Mouse (Mus musculus): Measurements from ENCODE around the gene Camta1. TPM values are rescaled to one million over a fixed set of nuclear protein-coding genes. Genes with fewer than 3 reads are reported as not detected.

The Camta1 gene
- total and polyA plus RNA-seq, 2 experiments = 2.7 to 6.1 TPM

GRCm38 (mm10) chr4:151128641-151129541 lies 732.8 kb downstream of the Camta1 start:
- Histone ChIP-seq H3K27me3 (ENCODE audit: control insufficient read depth, insufficient read depth, low read length) (peaks cover 10% of the 10 kb centered on the region), H3K36me3 (ENCODE audit: control insufficient read depth, insufficient read depth, low read length) (no peaks in the 10 kb centered on the region), H3K9ac (ENCODE audit: low read depth, low read length) (no peak overlapping the region), H3K4me3 (ENCODE audit: insufficient read depth, low read depth, low read length) (no peak overlapping the region), H3K27ac (replicated peaks; ENCODE audit: insufficient read depth, low read depth, low read length) (no peak overlapping the region), H3K79me2 (ENCODE audit: control insufficient read depth, insufficient read depth, low read length) (no peaks in the 10 kb centered on the region), H3K4me1 (ENCODE audit: control insufficient read depth, insufficient read depth, low read length) (no peaks in the 10 kb centered on the region)
- no peak for DNase-seq (ENCODE audit: extremely low read depth, low read depth, low spot score)
- no peak for TF ChIP-seq POLR2A (IDR thresholded peaks at IDR 0.05; ENCODE audit: extremely low read depth, insufficient read depth, low read length)
- no peak for TF ChIP-seq CTCF (IDR thresholded peaks at IDR 0.05; ENCODE audit: low read depth, low read length)
- WGBS = 2% methylated on average over 69 of the region's 69 CpGs

GRCm38 (mm10) chr4:151127636-151128548 lies 733.8 kb downstream of the Camta1 start:
- 15% methylated on average over 10 of the region's 10 CpGs for WGBS
- Histone ChIP-seq H3K27ac (replicated peaks; ENCODE audit: insufficient read depth, low read depth, low read length) (no peak overlapping the region), H3K36me3 (ENCODE audit: control insufficient read depth, insufficient read depth, low read length) (no peaks in the 10 kb centered on the region), H3K4me3 (ENCODE audit: insufficient read depth, low read depth, low read length) (no peak overlapping the region), H3K27me3 (ENCODE audit: control insufficient read depth, insufficient read depth, low read length) (peaks cover 10% of the 10 kb centered on the region), H3K9ac (ENCODE audit: low read depth, low read length) (no peak overlapping the region), H3K79me2 (ENCODE audit: control insufficient read depth, insufficient read depth, low read length) (no peaks in the 10 kb centered on the region), H3K4me1 (ENCODE audit: control insufficient read depth, insufficient read depth, low read length) (no peaks in the 10 kb centered on the region)
- no peak for TF ChIP-seq POLR2A (IDR thresholded peaks at IDR 0.05; ENCODE audit: extremely low read depth, insufficient read depth, low read length)
- no peak for TF ChIP-seq CTCF (IDR thresholded peaks at IDR 0.05; ENCODE audit: low read depth, low read length)
- no peak for DNase-seq (ENCODE audit: extremely low read depth, low read depth, low spot score)

- Histone ChIP-seq H3K27ac (replicated peaks; ENCODE audit: insufficient read depth, low read depth, low read length) (no peak overlapping the region), H3K4me1 (ENCODE audit: control insufficient read depth, insufficient read depth, low read length) (no peaks in the 10 kb centered on the region), H3K4me3 (ENCODE audit: insufficient read depth, low read depth, low read length) (no peak overlapping the region), H3K27me3 (ENCODE audit: control insufficient read depth, insufficient read depth, low read length) (no peaks in the 10 kb centered on the region; the same call in 1 of the 2 replicates), H3K9ac (ENCODE audit: low read depth, low read length) (no peak overlapping the region), H3K79me2 (ENCODE audit: control insufficient read depth, insufficient read depth, low read length) (no peaks in the 10 kb centered on the region), H3K36me3 (ENCODE audit: control insufficient read depth, insufficient read depth, low read length) (no peaks in the 10 kb centered on the region)
- WGBS = 65% methylated on average over 3 of the region's 3 CpGs
- TF ChIP-seq CTCF (IDR thresholded peaks at IDR 0.05; ENCODE audit: low read depth, low read length) = no peak
- no peak for TF ChIP-seq POLR2A (IDR thresholded peaks at IDR 0.05; ENCODE audit: extremely low read depth, insufficient read depth, low read length)
- no peak for DNase-seq (ENCODE audit: extremely low read depth, low read depth, low spot score)
Observed at GRCm38 (mm10) chr4:151118883-151119282, 742.8 kb downstream of the Camta1 start.

- H3K4me3 ChIP-seq (ENCODE audit: insufficient read depth, low read depth, low read length) = no peak overlapping the region
- no peaks in the 10 kb centered on the region for H3K79me2 ChIP-seq (ENCODE audit: control insufficient read depth, insufficient read depth, low read length)
- H3K27me3 ChIP-seq (ENCODE audit: control insufficient read depth, insufficient read depth, low read length) = no peaks in the 10 kb centered on the region; the same call in 1 of the 2 replicates
- no peaks in the 10 kb centered on the region for H3K4me1 ChIP-seq (ENCODE audit: control insufficient read depth, insufficient read depth, low read length)
- no peak overlapping the region for H3K9ac ChIP-seq (ENCODE audit: low read depth, low read length)
- TF ChIP-seq POLR2A (IDR thresholded peaks at IDR 0.05; ENCODE audit: extremely low read depth, insufficient read depth, low read length) (no peak), CTCF (IDR thresholded peaks at IDR 0.05; ENCODE audit: low read depth, low read length) (no peak)
- DNase-seq (ENCODE audit: extremely low read depth, low read depth, low spot score) = no peak
- WGBS = 85% methylated on average over 7 of the region's 7 CpGs
- H3K36me3 ChIP-seq (ENCODE audit: control insufficient read depth, insufficient read depth, low read length) = no peaks in the 10 kb centered on the region
- H3K27ac ChIP-seq (replicated peaks; ENCODE audit: insufficient read depth, low read depth, low read length) = no peak overlapping the region
Observed at GRCm38 (mm10) chr4:151114574-151114973, 747.1 kb downstream of the Camta1 start.

- 45% methylated on average over 8 of the region's 8 CpGs for WGBS
Observed at GRCm38 (mm10) chr4:151111226-151111625, 750.5 kb downstream of the Camta1 start.

More at GRCm38 (mm10) chr4:151111226-151111625, 750.5 kb downstream of the Camta1 start:
- H3K4me3 ChIP-seq (ENCODE audit: insufficient read depth, low read depth, low read length) = no peak overlapping the region
- H3K27me3 ChIP-seq (ENCODE audit: control insufficient read depth, insufficient read depth, low read length) = peaks cover 9% of the 10 kb centered on the region
- H3K79me2 ChIP-seq (ENCODE audit: control insufficient read depth, insufficient read depth, low read length) = no peaks in the 10 kb centered on the region
- DNase-seq (ENCODE audit: extremely low read depth, low read depth, low spot score) = no peak
- H3K36me3 ChIP-seq (ENCODE audit: control insufficient read depth, insufficient read depth, low read length) = no peaks in the 10 kb centered on the region
- no peak overlapping the region for H3K9ac ChIP-seq (ENCODE audit: low read depth, low read length)
- TF ChIP-seq POLR2A (IDR thresholded peaks at IDR 0.05; ENCODE audit: extremely low read depth, insufficient read depth, low read length) (no peak), CTCF (IDR thresholded peaks at IDR 0.05; ENCODE audit: low read depth, low read length) (no peak)
- no peak overlapping the region for H3K27ac ChIP-seq (replicated peaks; ENCODE audit: insufficient read depth, low read depth, low read length)
- peaks cover 2% of the 10 kb centered on the region; the same call in 1 of the 2 replicates for H3K4me1 ChIP-seq (ENCODE audit: control insufficient read depth, insufficient read depth, low read length)

Data from liver, adult 2 months (tissue).